Mouse (Mus musculus): Measurements from ENCODE around the gene Syce2.

DNA sequence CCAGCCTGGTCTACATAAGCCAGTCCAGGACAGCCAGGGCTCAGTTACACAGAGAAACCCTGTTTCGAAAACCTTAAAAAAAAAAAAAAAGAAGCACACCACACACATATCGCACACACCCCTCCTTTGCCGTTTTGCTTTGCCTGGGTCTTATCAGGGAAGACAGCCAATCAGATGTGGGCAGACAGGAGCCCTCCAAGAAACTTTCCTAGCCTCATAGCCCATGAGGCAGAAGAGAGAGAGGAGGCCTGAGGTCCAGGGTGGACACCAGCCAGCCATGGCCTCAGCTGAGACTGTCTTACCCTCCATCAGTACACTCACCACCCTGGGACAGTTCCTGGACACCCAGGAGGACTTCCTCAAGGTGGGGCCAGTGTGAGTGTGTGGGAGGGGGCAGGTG is 29.8 kb downstream of the Syce2 start, which contains the start of gene Klf1:
- TF ChIP-seq CTCF (IDR thresholded peaks at IDR 0.05; ENCODE audit: low read depth, low read length) (no peak), GATA1 (IDR thresholded peaks at IDR 0.05; ENCODE audit: borderline replicate concordance, low read length) (no peak), TAL1 (conservative IDR thresholded peaks at IDR 0.05; ENCODE audit: low read depth, low read length) (no peak; the same call in 1 of the 2 replicates), POLR2AphosphoS5 (IDR thresholded peaks at IDR 0.05; ENCODE audit: insufficient replicate concordance, low read depth, low read length) (no peak), GATA2 (IDR thresholded peaks at IDR 0.05; ENCODE audit: borderline replicate concordance, low read depth, low read length) (no peak)
